Mouse (Mus musculus): ENCODE results near the gene Adamts7. TPM values are rescaled to one million over a fixed set of nuclear protein-coding genes. Genes with fewer than 3 reads are reported as not detected.
A peak's percentile ranks its signal among the peaks of the same experiment; 100 is the strongest.

Gene Adamts7
- total and polyA plus RNA-seq, 2 experiments from 2014 or later = 8.3 to 34.4 TPM

GRCm38 (mm10) chr9:90135466-90135865 lies 27.4 kb upstream of the Adamts7 start:
- Histone ChIP-seq H3K27ac (ENCODE audit: low read depth) (no peak overlapping the region), H3K27me3 (ENCODE audit: control insufficient read depth, insufficient read depth, low read length) (no peaks in the 10 kb centered on the region), H3K9ac (replicated peaks; ENCODE audit: low read depth, low read length) (no peak overlapping the region), H3K4me3 (ENCODE audit: low read depth, low read length) (no peak overlapping the region), H3K4me2 (ENCODE audit: low read depth, low read length) (no peak overlapping the region), H3K9me3 (replicated peaks; ENCODE audit: control insufficient read depth, low read length) (no peaks in the 10 kb centered on the region), H3K4me1 (ENCODE audit: control insufficient read depth, insufficient read depth) (peaks cover 7% of the 10 kb centered on the region; the same call in 1 of the 2 replicates), H3K36me3 (replicated peaks; ENCODE audit: control insufficient read depth, insufficient read depth, low read length) (no peaks in the 10 kb centered on the region)
- ATAC-seq (ENCODE audit: insufficient read depth, low read depth) = no peak
- 79% methylated on average over 8 of the region's 8 CpGs for WGBS
- no peak for TF ChIP-seq EP300 (IDR thresholded peaks at IDR 0.05; ENCODE audit: low read depth)
- TF ChIP-seq CTCF (IDR thresholded peaks at IDR 0.05; ENCODE audit: low read depth) = no peak
- no peak for DNase-seq (ENCODE audit: low spot score)

- no peak overlapping the region for H3K4me3 ChIP-seq (ENCODE audit: low read depth, low read length)
- peaks cover 7% of the 10 kb centered on the region; the same call in 1 of the 2 replicates for H3K4me1 ChIP-seq (ENCODE audit: control insufficient read depth, insufficient read depth)
- DNase-seq (ENCODE audit: low spot score) (no peak), ATAC-seq (ENCODE audit: insufficient read depth, low read depth) (no peak)
- WGBS = 68% methylated on average over 9 of the region's 9 CpGs
- H3K9me3 ChIP-seq (replicated peaks; ENCODE audit: control insufficient read depth, low read length) = no peaks in the 10 kb centered on the region
- no peak overlapping the region for H3K9ac ChIP-seq (replicated peaks; ENCODE audit: low read depth, low read length)
- no peaks in the 10 kb centered on the region for H3K36me3 ChIP-seq (replicated peaks; ENCODE audit: control insufficient read depth, insufficient read depth, low read length)
- no peak overlapping the region for H3K4me2 ChIP-seq (ENCODE audit: low read depth, low read length)
- no peaks in the 10 kb centered on the region for H3K27me3 ChIP-seq (ENCODE audit: control insufficient read depth, insufficient read depth, low read length)
- no peak for TF ChIP-seq EP300 (IDR thresholded peaks at IDR 0.05; ENCODE audit: low read depth)
- TF ChIP-seq CTCF (IDR thresholded peaks at IDR 0.05; ENCODE audit: low read depth) = no peak
- no peak overlapping the region for H3K27ac ChIP-seq (ENCODE audit: low read depth)
Measured at GRCm38 (mm10) chr9:90135963-90136677, 26.7 kb upstream of the Adamts7 start.

GRCm38 (mm10) chr9:90136678-90136965 lies 26.2 kb upstream of the Adamts7 start:
- Histone ChIP-seq H3K36me3 (replicated peaks; ENCODE audit: control insufficient read depth, insufficient read depth, low read length) (no peaks in the 10 kb centered on the region), H3K9me3 (replicated peaks; ENCODE audit: control insufficient read depth, low read length) (no peaks in the 10 kb centered on the region), H3K4me1 (ENCODE audit: control insufficient read depth, insufficient read depth) (peaks cover 7% of the 10 kb centered on the region; the same call in 1 of the 2 replicates), H3K4me3 (ENCODE audit: low read depth, low read length) (no peak overlapping the region), H3K9ac (replicated peaks; ENCODE audit: low read depth, low read length) (no peak overlapping the region), H3K4me2 (ENCODE audit: low read depth, low read length) (no peak overlapping the region), H3K27ac (ENCODE audit: low read depth) (no peak overlapping the region), H3K27me3 (ENCODE audit: control insufficient read depth, insufficient read depth, low read length) (no peaks in the 10 kb centered on the region)
- WGBS = 73% methylated on average over 1 of the region's 1 CpGs
- TF ChIP-seq CTCF (IDR thresholded peaks at IDR 0.05; ENCODE audit: low read depth) (no peak), EP300 (IDR thresholded peaks at IDR 0.05; ENCODE audit: low read depth) (no peak)
- ATAC-seq (ENCODE audit: insufficient read depth, low read depth) (no peak), DNase-seq (ENCODE audit: low spot score) (no peak)

GRCm38 (mm10) chr9:90145788-90146187 lies 17.1 kb upstream of the Adamts7 start:
- Histone ChIP-seq H3K27me3 (ENCODE audit: control insufficient read depth, insufficient read depth, low read length) (no peaks in the 10 kb centered on the region), H3K4me1 (ENCODE audit: control insufficient read depth, insufficient read depth) (no peaks in the 10 kb centered on the region; the same call in 1 of the 2 replicates), H3K27ac (ENCODE audit: low read depth) (peak overlapping the region; percentile 13; the same call in 1 of the 2 replicates), H3K4me3 (ENCODE audit: low read depth, low read length) (no peak overlapping the region), H3K36me3 (replicated peaks; ENCODE audit: control insufficient read depth, insufficient read depth, low read length) (no peaks in the 10 kb centered on the region), H3K4me2 (ENCODE audit: low read depth, low read length) (no peak overlapping the region), H3K9ac (replicated peaks; ENCODE audit: low read depth, low read length) (no peak overlapping the region), H3K9me3 (replicated peaks; ENCODE audit: control insufficient read depth, low read length) (no peaks in the 10 kb centered on the region)
- TF ChIP-seq CTCF (IDR thresholded peaks at IDR 0.05; ENCODE audit: low read depth) (no peak), EP300 (IDR thresholded peaks at IDR 0.05; ENCODE audit: low read depth) (no peak)
- DNase-seq (ENCODE audit: low spot score) = no peak
- ATAC-seq (ENCODE audit: insufficient read depth, low read depth) = no peak
- 19% methylated on average over 2 of the region's 2 CpGs for WGBS

GRCm38 (mm10) chr9:90146869-90147268 lies 16.0 kb upstream of the Adamts7 start:
- no peak for TF ChIP-seq CTCF (IDR thresholded peaks at IDR 0.05; ENCODE audit: low read depth)
- no peak for TF ChIP-seq EP300 (IDR thresholded peaks at IDR 0.05; ENCODE audit: low read depth)
- DNase-seq (ENCODE audit: low spot score) = no peak
- 47% methylated on average over 5 of the region's 5 CpGs for WGBS

More at GRCm38 (mm10) chr9:90146869-90147268, 16.0 kb upstream of the Adamts7 start:
- no peak for ATAC-seq (ENCODE audit: insufficient read depth, low read depth)
- Histone ChIP-seq H3K9ac (replicated peaks; ENCODE audit: low read depth, low read length) (no peak overlapping the region), H3K9me3 (replicated peaks; ENCODE audit: control insufficient read depth, low read length) (no peaks in the 10 kb centered on the region), H3K4me2 (ENCODE audit: low read depth, low read length) (no peak overlapping the region), H3K27me3 (ENCODE audit: control insufficient read depth, insufficient read depth, low read length) (no peaks in the 10 kb centered on the region), H3K36me3 (replicated peaks; ENCODE audit: control insufficient read depth, insufficient read depth, low read length) (no peaks in the 10 kb centered on the region), H3K27ac (ENCODE audit: low read depth) (no peak overlapping the region), H3K4me3 (ENCODE audit: low read depth, low read length) (no peak overlapping the region), H3K4me1 (ENCODE audit: control insufficient read depth, insufficient read depth) (no peaks in the 10 kb centered on the region; the same call in 1 of the 2 replicates)
